Mouse (Mus musculus) c-Kit-negative CD71-positive TER-119-positive erythroid progenitor cells, embryonic 14.5 days (primary cell): Measurements from ENCODE around the gene Crhr1.
A peak's percentile ranks its signal among the peaks of the same experiment; 100 is the strongest.

Experiments used
- DNase-seq: peaks from one replicate; pipeline ENCODE4 v3.0.0-alpha.2; 2013; ENCODE audit warnings: low read depth, low spot score

The Crhr1 gene

DNA sequence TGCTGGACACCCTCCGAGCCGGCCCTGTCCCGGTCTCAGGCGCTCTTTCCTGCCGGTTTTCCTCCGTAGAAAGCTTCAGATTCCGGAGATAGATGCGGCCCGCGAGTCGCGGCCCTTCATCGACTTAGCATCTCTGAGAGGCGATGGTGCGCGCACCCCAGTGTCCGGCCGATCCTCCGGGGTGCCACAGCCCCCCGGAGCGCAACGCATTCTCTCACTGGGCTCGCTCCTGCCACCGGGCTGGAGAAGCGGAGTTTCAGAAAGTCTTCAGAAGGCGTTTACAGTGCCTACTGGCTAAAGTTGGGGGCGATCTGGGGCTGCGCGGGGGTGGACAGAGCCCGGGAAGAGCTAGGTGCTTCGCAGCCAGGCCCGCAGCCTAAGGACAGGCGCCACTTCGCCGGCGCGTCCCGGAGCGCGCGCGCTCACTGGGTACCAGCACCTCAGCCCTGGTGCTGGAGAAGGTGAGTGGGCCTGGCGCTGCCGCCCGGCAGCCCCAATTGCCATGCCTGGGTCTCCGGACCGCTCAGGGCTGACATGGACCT lies 858 bp downstream of the Crhr1 start:
- DNase-seq, result no peak

DNA sequence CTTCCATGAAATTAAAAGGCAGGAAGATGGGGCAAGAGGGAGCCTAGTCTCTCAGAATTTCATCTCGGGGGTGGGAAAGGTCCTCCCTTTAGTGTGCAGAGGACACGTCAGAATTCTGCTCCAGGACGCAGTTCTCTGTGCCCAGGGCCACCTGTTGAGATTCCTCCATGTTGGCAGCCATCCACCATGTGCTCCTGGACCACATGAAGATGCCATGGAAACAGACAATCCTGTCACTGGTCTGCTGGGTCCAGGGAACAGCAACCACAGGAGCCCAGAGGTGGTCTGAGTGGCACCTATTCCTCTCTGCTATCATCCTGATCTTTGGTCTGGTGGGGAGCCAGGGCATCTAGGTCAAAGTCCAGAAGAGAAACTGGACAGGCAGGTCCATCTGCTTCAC lies 6.3 kb downstream of the Crhr1 start:
- DNase-seq, result no peak

DNA sequence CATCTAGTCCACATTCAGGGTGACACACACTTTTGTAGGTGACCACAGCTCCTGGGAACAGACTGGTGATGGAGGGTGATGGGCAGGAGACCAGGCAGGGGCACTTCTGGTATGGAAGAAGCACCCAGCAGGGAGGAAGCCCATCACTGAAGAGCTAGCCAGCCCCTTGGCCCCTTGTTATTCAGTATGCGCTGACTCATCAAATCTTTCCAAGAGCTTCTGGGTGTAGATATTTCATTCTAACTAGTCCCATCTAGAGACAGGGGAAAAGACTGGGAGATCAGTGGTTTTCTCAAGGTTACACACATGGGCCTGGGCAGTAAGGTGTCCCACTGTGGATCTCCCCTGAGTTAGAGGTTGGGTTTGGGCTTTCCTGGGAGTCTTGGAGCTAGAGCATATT lies 12.3 kb downstream of the Crhr1 start:
- DNase-seq, result no peak

DNA sequence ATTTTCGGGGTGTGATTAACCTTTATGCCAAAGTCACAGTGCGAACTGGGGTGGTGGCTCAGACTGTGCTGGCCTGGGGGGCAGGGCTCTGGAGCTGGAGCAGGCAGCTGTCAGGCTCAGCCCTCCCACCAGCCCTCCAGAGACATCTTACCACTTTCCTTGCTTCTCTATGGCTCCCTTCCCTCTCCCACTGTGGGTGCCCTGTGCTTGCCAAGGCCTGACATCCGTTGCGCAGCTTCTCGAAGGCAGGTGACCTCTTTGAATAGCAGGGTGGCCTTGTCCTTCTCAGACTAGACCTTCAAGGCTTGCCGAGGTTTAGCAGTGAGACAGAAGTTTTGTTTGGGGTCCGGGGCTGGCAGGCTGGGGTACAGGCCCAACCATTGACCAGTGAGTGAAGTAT lies 16.1 kb downstream of the Crhr1 start:
- no peak for DNase-seq

DNA sequence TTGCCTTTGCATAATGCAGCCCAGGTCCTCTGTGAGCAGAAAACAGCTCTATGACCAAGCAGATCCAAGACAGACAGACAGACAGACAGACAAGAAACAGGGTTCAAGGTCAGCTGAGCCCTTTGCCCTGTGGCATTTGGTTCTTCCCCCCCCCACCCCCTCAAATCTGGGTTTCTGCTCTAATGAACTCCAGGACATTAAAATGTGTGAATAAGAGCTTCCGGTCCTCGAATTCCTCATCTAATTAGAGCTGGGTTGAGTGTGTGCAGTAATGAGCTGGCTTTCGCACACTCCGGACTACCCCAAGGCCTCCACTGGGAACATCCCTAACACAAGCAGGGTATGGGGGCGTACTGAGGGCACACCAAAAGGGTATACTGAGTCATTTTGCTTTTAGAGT lies 18.3 kb downstream of the Crhr1 start:
- DNase-seq, result no peak

DNA sequence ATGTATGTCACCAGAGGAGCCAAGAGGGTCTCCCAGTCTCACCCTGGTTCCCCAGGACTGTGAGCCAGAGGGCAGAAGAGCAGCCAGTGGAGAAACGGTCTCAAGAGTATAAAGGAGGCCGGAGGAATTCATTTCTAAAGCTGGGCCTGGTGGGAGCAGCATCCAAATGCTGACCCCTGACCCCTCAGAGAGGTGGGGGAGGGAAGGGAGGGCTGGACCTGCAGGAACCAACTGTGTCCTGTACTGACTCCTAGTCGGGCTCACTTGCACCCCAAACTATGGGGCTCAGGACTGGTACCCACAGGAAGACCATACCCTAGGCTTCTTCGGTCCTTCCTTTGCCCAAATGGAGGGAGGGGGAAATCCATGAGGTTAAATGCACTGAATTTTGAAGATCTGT lies 21.7 kb downstream of the Crhr1 start:
- DNase-seq, result no peak

DNA sequence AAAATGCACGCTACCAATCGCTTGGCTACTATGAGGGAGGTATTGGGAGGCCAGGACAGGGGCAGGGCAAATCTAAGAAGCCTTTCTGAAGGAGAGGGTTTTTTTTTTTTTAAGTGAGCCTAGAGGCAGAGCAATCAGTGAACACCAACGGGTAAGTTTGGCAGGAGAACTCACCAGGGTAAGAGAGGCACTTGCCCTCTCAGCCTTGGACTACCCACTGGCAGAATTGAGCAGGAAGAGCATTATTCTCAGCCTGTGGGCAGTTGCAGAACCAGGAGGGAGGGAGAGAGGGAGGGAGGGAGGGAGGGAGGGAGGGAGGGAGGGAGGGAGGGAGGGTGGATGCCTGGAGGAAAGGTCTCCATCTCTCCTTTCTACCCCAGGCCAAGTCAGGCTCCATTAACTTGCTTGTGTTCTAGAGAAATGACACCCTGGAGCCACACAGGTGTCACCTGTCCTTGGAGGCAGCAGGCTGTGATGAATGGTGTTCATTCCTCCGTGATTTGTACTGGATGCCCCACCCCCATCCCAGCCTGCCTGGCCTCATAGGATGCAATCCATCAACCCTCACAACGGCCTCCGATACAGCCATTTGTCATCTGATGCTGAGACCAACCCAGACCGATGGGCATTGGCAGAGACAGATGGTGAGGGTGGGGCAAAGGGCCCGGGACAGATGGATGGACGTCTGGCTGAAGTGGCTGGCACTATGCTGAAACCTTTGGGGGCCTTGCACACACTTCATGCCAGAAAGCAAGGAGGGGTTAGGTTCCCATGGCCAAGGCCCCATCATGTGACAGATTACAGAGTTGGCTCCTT lies 22.4 kb downstream of the Crhr1 start:
- no peak for DNase-seq

DNA sequence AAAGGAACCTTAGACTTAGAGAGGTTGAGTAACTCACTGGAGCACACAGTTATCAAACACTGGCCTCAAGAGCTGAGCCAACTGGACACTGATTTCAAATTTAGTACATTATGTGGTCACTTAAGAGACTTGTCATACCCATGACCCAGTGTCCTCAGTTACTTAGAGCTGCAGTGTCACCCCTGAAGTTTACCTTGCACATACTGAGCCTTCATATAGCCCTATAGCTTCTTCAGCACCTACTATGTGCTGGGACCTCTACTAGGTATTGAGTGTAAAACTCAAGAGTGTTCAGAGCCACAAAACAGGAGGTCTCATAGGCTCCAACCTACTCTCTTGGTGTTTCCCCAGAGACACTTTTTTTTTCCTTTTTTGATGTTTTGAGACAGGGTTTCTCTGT lies 23.2 kb downstream of the Crhr1 start:
- no peak for DNase-seq

DNA sequence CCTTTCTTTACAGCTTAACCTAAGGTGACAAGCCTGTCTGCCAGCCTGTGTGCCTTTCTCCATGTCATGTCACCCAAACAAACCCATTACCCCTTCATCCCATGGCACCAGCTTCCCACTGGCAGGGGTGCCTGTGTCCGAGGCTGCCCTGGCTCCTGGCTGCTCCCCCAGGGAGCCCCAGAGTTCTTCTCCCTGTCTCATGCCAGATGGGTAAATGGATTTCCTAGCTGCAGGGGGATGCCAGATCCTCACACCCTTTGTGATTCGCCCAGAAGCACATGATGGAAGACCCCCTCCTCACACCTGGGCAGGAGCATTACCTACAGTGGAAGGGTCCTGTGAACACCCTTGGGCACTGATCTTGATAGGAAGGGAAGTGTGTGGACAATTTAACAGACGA lies 23.7 kb downstream of the Crhr1 start:
- no peak for DNase-seq

DNA sequence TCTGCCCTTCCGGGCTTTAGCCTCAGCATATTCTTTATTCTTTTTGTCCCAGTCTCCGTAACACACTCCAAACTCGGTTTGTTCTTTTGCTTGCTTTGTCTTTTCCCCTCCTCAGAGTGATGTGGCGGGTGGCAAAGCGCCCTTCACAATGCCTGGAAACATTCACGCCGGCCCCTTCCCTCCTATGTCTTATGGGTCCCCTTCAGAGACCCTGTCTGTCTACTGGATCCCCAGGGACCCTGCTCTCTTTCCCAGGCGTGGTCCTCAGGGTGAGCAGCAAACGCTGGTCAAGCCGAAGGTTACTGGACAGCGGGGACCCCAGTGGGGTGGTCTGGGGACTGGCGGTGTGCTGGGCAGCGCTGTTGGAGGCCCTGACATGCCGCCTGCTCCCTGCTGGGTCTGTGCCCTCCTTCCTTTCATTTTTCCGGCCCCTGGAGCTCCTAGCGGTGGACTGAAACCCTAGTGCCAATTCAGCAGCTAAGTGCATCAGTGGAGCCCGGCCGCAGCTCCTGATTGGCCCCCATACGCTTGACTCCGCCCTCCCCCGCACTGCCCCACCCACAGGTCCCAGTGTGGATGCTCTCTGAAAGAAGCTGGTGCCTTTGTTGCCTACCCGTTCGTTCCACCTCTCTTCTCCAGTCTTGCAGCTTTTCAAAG lies 25.1 kb downstream of the Crhr1 start:
- no peak for DNase-seq

DNA sequence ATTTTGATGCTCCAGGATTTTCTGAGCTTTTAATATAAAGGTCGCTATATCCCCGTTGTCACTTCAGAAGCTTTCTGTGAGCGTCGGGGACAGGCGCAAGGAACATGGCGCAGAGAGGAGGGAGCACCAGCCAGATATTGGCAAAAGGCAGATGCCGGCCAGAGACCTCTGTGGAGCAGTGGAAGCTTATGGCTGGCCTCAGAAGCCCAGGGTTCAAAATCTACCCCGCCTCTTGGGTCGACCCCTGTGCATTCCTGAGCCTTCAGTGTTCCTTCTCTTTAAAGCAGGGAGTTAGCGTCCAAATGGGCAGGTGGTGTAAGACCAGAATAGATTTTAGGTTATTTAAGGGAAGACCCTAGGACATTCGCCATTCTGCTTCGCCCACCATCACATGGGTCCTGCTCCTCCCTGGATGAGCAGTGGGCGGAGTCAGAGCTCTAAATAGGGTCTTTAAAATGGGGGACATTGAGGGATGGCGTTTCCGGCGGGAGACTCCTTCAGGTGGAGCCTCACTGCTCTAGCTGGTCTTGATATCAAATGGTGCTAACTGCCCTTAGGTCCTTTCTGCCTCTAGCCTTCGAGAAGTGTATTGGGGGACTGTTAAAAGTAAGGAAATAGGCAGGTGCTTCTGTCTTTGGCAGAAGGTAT lies 25.7 kb downstream of the Crhr1 start:
- DNase-seq, result no peak

DNA sequence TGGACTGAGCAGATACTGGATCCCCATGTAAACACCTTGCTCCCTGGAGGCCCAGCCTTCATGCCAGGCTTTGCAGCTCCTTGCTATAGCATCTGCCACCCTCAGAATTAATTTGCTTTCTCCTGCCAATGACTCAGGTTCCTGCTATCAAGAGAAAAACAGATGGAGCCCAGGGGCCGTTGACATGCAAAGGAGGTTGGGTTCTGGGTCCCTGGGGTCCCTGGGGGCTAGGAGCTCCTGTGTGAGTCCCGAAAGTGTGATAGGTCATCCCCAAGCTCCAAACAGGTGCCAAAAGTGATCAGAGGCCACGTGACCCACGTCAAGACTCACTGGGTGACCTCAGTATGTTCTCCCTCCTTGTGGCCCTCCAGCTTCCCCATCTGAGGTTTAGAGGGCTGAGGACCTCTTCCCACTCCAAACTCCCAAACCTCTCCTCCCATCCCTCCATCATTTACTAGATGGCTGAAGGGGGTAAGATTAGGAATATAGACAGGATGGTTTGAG lies 27.2 kb downstream of the Crhr1 start:
- DNase-seq, result no peak

DNA sequence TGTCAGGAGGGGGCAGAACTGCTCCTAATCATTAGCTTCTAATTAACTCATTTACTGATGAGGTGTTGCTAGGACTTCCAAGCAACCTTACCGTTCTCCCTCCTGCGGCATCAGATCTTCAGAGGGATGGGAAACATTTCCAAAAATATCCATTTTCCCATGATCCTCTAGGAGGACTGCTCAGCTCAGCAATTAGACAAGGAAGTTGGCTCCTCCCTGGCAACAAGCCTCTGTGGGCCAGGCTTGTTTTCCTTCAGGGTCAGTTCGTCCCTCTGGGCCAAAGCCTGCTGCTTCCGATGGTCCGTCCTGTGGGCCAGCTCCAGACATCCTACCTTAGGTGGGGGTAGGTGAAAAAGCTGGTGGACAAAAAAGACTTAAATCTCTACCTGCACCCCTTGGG lies 28.5 kb downstream of the Crhr1 start:
- DNase-seq, result no peak

DNA sequence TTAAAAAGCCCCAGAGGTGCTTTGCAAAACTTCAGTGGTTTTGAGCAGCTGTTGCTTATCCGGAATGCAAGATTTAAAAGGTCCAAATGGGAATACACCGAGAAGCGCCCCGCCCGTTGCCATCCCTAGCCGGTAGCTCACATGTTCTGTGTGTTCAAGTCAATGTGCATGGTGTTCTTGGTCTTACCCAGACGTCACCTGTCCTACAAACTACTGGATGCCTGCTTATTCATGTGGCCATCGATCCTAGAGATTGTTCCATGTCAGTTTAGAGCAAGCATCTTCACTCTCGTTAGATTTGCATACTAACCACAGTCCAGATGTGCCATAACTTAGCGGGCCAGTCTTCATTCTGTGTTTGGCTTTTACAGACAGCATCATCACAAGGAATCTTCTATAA lies 31.6 kb downstream of the Crhr1 start:
- no peak for DNase-seq

DNA sequence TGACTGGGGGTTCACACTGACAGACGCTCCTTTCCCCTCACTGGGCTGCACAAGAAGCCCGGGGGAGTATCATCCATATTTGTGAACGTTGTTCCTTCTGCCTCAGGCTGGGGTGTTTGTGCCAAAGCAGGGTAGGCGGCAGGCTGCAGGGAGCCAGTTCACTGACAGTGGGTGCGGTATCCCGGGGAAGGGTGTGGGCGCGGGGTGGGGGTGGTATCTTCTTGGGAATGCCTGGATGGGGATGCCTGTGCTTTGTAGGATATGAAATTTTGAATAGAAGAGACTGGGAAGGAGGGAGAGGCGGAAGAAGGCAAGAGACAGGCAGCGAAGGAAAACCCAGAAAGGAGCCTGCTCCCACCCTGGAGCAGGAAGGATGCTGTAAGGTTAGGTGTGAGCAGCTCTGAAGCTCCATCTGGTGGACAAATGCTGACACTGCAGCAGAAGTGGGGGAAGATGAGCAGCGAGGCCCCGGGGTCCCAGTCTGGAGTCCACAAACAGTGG lies 38.7 kb downstream of the Crhr1 start:
- peak; percentile 20 for DNase-seq

DNA sequence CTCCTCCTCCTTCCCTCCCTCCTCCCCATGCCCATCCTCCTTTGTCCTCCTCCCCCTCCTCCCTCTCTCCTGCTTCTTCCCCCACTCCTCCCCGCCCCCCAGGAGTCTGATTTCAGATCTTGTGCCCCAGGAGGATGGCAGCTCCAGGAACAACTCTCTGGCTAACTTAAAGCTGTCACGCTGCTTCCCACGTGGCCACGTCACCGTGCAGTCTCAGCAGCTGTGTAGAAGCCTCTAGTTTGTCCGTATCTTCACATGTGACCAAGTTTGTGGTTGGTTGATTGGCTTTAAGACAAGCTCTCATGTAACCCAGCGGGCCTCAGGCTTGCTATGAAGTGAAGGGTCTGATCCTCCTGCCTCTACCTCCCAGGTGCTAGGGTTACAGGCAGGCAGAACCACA lies 46.2 kb downstream of the Crhr1 start:
- no peak for DNase-seq

DNA sequence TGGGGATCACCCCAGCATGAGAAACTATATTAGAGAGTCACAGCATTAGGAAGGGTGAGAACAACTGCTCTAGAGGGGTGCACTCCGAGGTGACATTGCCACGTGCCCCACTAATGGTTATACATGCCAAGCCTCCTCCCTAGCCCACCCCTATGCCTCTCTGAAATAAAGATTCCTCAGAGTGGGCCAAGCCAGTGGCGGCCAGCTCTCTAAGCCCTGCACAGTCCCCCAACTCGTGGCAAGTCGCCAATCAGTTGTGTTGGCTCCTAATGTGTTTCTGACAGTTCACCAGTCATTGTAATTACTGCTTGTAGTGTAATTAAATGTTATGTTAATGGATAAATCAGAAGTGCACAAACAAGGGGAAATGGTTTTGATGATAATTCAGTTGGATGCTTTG lies 47.1 kb downstream of the Crhr1 start:
- no peak for DNase-seq

DNA sequence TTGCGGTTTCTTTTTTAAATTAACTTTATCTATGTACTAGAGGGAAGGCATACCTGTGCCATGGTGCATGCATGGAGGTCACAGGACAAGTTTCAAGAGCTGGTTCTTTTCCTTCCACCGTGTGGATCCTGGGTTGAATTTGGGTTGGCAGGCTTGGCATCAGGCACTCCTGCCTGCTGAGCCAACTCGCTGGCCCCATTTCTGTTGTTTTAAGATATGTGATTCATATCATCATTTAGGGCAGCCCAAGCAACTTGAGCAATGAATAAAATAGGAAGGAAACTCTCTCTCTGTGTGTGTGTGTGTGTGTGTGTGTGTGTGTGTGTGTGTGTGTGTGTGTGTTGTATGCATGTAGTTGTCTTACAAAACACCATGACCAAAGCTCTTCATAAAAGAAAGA lies 49.5 kb downstream of the Crhr1 start:
- DNase-seq, result no peak

DNA sequence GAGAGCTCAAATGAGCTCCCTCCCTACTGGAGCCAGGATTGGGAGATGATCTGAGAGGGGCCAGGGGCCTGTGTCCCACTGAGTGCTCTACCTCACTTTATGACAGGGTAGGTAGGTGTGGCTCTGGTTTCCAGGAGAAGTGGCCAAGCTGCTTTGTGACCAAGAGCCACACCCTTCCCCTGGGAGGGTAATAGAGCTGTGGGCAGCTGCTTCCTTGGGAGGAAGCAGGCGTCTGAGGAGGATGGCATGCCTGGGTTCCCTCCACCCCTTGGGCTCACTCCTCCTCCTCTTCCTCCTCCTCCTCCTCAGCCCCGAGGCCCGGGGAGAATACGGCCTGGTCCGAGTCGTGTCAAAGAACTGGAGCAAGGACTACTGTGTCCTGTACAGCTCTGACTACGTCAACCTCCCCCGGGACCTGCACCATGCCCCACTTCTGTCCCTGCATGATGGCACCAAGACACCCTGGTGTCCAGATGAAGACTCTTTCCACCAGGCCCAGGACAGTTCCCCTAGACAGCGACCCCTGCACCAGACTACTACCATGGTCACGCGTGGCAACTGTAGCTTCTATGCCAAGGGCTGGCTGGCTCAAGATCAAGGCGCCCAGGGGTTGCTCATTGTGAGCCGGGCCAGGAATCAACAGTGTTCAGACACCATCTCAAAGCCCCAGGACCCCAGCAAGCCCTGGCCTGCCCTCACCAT lies 53.6 kb downstream of the Crhr1 start, which contains the start of gene Sppl2c:
TSS of gene Sppl2c (plus strand) at position 193 of the 702 bp plus-strand sequence.
- DNase-seq, result no peak

DNA sequence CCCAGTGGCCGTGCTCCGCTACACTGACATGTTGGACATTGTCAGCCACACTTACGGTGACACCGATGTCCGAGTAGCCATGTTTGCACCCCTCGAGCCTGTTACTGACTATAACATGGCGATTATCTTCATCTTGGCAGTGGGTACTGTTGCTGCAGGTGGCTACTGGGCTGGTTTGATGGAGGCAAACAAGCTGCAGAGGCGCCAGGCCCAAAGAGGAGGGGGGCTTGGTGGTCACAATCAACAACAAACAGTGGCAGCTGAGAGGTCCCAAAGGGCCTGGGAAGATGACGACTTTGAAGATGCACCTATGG lies 54.1 kb downstream of the Crhr1 start:
- DNase-seq, result no peak

DNA sequence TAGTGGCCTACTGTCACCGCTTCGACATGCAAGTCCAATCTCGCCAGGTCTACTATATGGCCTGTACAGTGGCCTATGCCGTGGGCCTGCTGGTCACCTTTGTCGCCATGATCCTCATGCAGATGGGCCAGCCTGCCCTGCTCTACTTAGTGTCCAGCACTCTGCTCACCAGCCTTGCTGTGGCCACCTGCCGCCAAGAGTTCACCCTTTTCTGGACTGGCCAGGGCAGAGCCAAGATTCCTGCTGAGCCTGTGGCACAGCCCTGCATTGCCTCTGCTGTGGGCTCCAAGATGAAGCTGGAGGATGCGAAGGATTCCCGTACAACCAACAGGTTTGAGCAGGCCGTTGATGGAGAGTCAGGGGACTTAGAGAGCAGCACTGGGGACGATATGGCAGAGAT lies 55.1 kb downstream of the Crhr1 start:
- no peak for DNase-seq

DNA sequence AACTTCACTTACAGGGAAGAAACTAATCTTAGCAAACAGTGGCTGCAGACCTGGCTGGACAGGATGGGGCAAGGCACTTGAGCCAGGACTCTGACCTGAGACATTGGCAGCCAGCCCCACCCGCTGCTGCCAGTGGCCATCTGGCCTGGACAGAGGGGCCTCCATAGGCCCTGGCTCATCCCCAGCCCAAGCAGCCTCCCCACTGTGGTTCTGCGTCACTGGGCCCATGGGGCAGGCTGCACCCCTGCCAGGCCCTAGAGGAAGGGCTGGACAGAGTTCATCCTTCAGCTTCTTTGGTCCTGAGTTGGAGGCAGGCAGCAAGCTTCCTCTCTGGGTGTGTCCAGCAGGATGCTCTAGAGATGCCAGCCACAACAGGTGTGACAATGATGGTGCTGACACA lies 57.4 kb downstream of the Crhr1 start:
- no peak for DNase-seq
